Mouse (Mus musculus) heart, embryonic 12.5 days (tissue): ENCODE data around the gene Snx29. TPM values are rescaled to one million over a fixed set of nuclear protein-coding genes. Genes with fewer than 3 reads are reported as not detected.
"Not testable (repeated sequence)": the region's sequence is repeated elsewhere in the genome, so short reads cannot be mapped to it uniquely, and the experiment has no call there.

ENCODE experiments used
- ATAC-seq: fragments of 200-750 bp; cut with Nextera tagmentation; 2 replicates; pipeline ENCODE4 v1.8.0; 2017; ENCODE audit warnings: moderate TSS enrichment, moderate library complexity; ENCODE audit not compliant: insufficient number of reproducible peaks, low FRiP score
- H3K27ac ChIP-seq: fragments of 300-500 bp; sonication (generic); 2 replicates; pipeline ENCODE4 v1.5.1; 2016; ENCODE audit warnings: mild to moderate bottlenecking, moderate library complexity; ENCODE audit not compliant: poor library complexity, severe bottlenecking
- H3K27me3 ChIP-seq: fragments of 300-500 bp; sonication (generic); replicated peaks from 2 replicates; pipeline ENCODE4 v1.6.1; 2016; ENCODE audit warnings: mild to moderate bottlenecking, moderate library complexity
- H3K36me3 ChIP-seq: fragments of 300-500 bp; sonication (generic); 2 replicates; pipeline ENCODE4 v1.6.1; 2016; ENCODE audit warnings: mild to moderate bottlenecking, moderate library complexity
- H3K4me1 ChIP-seq: fragments of 300-500 bp; sonication (generic); replicated peaks from 2 replicates; pipeline ENCODE4 v1.6.1; 2016; ENCODE audit warnings: mild to moderate bottlenecking
- H3K4me2 ChIP-seq: fragments of 300-500 bp; sonication (generic); 2 replicates; pipeline ENCODE4 v1.6.1; 2016; ENCODE audit warnings: mild to moderate bottlenecking, moderate library complexity
- H3K4me3 ChIP-seq: fragments of 300-500 bp; sonication (generic); 2 replicates; pipeline ENCODE4 v1.5.1; 2016; ENCODE audit warnings: mild to moderate bottlenecking
- H3K9ac ChIP-seq: fragments of 300-500 bp; sonication (generic); 2 replicates; pipeline ENCODE4 v1.6.1; 2016; ENCODE audit warnings: mild to moderate bottlenecking, moderate library complexity
- H3K9me3 ChIP-seq: fragments of 300-500 bp; sonication (generic); replicated peaks from 2 replicates; pipeline ENCODE4 v1.6.1; 2016; ENCODE audit warnings: mild to moderate bottlenecking, moderate library complexity
- whole genome bisulfite sequencing: fragments of 180-500 bp; shearing (Covaris S2); methylation state at CpG from one replicate; pipeline ENCODE4 v1.1.7; 2016; 5-methylcytosine and 5-hydroxymethylcytosine counted together
- polyA plus RNA-seq: library from polyadenylated mRNA; unstranded; fragments of >200 nt; fragmentation: Nextera tagmentation; extraction: Ambion mirVana; gene quantifications from 2 replicates; pipeline ENCODE4 v1.2.1, GENCODE M21; 2016

Gene Snx29
- polyA plus RNA-seq, 1 experiment from 2014 or later = 6.7 TPM

GRCm38 (mm10) chr16:11496721-11497120 lies 174.0 kb downstream of the Snx29 start:
- Histone ChIP-seq H3K27me3 (no peaks in the 10 kb centered on the region), H3K36me3 (no peaks in the 10 kb centered on the region), H3K4me3 (no peak overlapping the region), H3K9me3 (no peaks in the 10 kb centered on the region), H3K4me2 (no peak overlapping the region), H3K9ac (no peak overlapping the region), H3K27ac (0 out of 2 replicates have a peak overlapping the region, but pooled peaks have one; percentile 15), H3K4me1 (peaks cover 43% of the 10 kb centered on the region)
- 58% methylated on average over 3 of the region's 3 CpGs for WGBS
- ATAC-seq = no peak

- ATAC-seq = no peak
Measured at GRCm38 (mm10) chr16:11500061-11500460, 177.4 kb downstream of the Snx29 start.

DNA sequence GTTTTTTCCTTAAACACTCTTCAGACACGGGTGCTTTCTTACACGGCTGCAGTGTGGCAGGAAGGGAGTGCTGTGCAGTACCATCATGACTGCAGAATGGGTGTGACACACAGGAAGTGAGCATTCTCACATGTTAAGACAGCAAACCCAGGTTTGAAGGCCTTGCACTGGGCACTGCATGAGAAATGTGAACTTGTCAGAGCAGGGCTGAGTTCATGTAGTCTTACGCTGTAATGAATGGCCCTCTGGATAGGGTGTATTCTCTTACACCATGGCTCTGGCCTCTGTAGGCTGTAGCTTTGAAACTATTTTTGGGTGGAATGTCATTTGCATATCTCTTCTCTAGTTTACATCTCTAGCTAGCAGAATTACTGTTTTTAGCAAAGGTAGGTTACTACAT lies 178.4 kb downstream of the Snx29 start:
- H3K27me3 ChIP-seq = no peaks in the 10 kb centered on the region
- no peaks in the 10 kb centered on the region for H3K36me3 ChIP-seq
- H3K9me3 ChIP-seq = no peaks in the 10 kb centered on the region
- 45% methylated on average over 3 of the region's 3 CpGs for WGBS
- peaks cover 65% of the 10 kb centered on the region for H3K4me1 ChIP-seq
- peak overlapping the region; percentile 68 for H3K27ac ChIP-seq
- H3K9ac ChIP-seq = no peak overlapping the region
- H3K4me3 ChIP-seq = no peak overlapping the region
- no peak for ATAC-seq
- no peak overlapping the region for H3K4me2 ChIP-seq

More at GRCm38 (mm10) chr16:11500061-11500460, 177.4 kb downstream of the Snx29 start:
- 55% methylated on average over 4 of the region's 4 CpGs for WGBS
- Histone ChIP-seq H3K27me3 (no peaks in the 10 kb centered on the region), H3K9me3 (no peaks in the 10 kb centered on the region), H3K4me3 (no peak overlapping the region), H3K4me2 (no peak overlapping the region), H3K4me1 (peaks cover 60% of the 10 kb centered on the region), H3K36me3 (no peaks in the 10 kb centered on the region), H3K9ac (no peak overlapping the region), H3K27ac (peak overlapping the region; percentile 10)

DNA sequence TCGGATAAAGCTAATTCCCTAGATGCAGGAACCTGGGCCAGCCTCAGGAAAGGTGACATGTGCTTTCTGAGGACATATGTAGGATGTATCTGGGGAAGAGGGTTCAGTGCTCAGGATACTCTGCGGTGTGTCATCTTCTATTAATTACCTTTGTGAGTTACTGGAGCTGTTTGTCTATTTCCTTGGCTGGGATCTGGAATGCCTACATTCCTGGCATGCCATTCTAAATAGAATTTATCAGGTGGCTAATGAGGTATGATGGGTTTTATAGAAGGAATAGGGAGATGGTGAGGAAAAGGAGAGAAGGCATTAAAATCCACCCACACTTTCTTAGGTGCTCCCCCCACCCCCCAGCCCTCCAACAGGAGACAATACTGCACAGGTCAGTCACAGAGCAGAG lies 178.9 kb downstream of the Snx29 start:
- peak overlapping the region; percentile 68 for H3K27ac ChIP-seq
- WGBS = 60% methylated on average over 2 of the region's 2 CpGs
- H3K27me3 ChIP-seq = no peaks in the 10 kb centered on the region
- no peak for ATAC-seq
- H3K4me3 ChIP-seq = no peak overlapping the region
- no peaks in the 10 kb centered on the region for H3K36me3 ChIP-seq
- no peaks in the 10 kb centered on the region for H3K9me3 ChIP-seq
- H3K9ac ChIP-seq = no peak overlapping the region
- no peak overlapping the region for H3K4me2 ChIP-seq
- H3K4me1 ChIP-seq = peaks cover 65% of the 10 kb centered on the region

GRCm38 (mm10) chr16:11504666-11505491 lies 182.2 kb downstream of the Snx29 start:
- H3K27me3 ChIP-seq = no peaks in the 10 kb centered on the region
- no peaks in the 10 kb centered on the region for H3K36me3 ChIP-seq
- 91% methylated on average over 2 of the region's 2 CpGs for WGBS
- H3K4me3 ChIP-seq = no peak overlapping the region
- H3K9ac ChIP-seq = no peak overlapping the region
- H3K4me1 ChIP-seq = peaks cover 36% of the 10 kb centered on the region
- H3K27ac ChIP-seq = no peak overlapping the region
- ATAC-seq = no peak
- H3K9me3 ChIP-seq = no peaks in the 10 kb centered on the region
- H3K4me2 ChIP-seq = no peak overlapping the region

DNA sequence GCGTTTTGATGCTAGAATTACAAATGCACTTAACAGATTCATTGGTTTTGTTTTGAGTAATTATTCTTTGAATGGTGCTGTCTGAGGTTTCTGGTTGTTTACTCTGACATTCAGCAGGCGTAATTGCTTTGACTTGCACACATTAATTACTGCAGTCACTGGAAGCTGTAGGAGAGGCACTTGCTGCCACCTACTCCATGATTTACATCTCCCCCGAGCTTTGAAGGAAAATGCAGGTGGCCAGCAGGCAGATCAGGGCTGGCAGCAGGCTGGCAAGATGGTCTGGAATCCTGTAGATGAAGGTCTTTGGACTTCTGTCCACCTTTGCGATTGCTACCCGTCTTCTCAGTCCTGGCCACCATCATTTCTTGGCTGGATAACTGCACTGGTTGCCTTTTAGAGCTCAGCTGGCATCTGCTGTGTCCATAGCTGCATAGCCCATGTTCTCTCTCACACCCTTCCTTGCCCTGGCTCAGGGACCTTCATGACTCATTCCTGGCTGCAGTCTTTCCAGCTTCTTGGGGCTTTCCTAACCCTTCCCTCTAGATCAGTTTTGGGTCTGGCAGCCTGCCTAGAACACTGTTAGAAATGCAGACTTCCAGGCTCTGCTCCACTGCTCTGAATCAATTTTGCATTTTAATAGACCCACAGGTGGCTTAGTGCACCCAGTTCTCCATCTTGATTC lies 182.9 kb downstream of the Snx29 start:
- Histone ChIP-seq H3K27me3 (no peaks in the 10 kb centered on the region), H3K27ac (no peak overlapping the region), H3K4me2 (no peak overlapping the region), H3K9ac (no peak overlapping the region), H3K4me3 (no peak overlapping the region), H3K36me3 (no peaks in the 10 kb centered on the region), H3K4me1 (peaks cover 31% of the 10 kb centered on the region), H3K9me3 (no peaks in the 10 kb centered on the region)
- no peak for ATAC-seq
- WGBS = 77% methylated on average over 5 of the region's 5 CpGs

DNA sequence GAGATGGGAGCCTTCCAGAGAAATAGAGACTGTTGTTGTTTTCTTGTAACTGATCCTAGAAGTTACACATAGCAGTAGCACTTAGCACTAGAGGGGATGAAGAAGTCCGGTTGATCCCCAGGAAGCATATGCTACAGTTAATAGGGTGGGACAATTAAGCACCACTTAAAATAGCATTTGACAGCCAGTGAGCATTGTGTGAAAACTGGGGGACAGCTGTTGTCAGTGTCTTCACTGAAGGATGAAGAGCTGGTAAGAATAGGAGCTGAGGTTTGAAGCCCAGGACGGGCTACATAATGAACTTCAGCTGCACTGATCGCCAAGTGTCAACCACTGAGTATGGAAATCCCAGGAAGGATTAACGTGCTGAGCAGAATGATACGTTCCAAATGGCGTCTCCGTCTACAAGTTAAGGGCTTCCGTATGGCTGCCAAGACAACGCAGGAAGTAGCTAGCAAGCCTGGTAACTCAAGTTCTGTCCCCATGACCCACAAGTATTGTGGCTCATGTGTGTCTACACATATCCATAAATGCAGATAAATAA lies 184.6 kb downstream of the Snx29 start:
- ATAC-seq = no peak
- Histone ChIP-seq H3K36me3 (no peaks in the 10 kb centered on the region), H3K27ac (no peak overlapping the region), H3K9ac (no peak overlapping the region), H3K27me3 (no peaks in the 10 kb centered on the region), H3K4me2 (no peak overlapping the region), H3K9me3 (no peaks in the 10 kb centered on the region), H3K4me3 (no peak overlapping the region), H3K4me1 (peaks cover 17% of the 10 kb centered on the region)
- 77% methylated on average over 9 of the region's 9 CpGs for WGBS

DNA sequence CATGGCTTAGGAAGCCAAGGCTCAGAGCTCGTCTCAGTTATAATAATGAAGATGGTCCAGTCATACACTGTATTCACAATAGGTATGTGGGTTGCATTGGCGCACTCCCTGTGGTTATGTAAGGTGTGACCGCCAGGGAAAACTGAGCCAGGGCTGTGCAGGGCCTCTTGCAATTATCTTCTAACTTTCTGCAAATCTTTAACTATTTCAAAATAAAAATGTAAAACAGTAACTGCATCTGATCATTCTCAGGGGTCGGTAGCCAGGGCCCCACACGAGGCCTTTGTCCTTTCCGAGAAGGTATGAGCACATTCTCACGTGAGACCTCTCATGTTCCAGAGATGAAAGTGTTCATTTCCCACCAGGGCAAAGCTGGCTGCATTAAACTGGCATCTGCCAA lies 185.6 kb downstream of the Snx29 start:
- no peak for ATAC-seq
- peaks cover 14% of the 10 kb centered on the region; the same call in 1 of the 2 replicates for H3K4me1 ChIP-seq
- H3K27ac ChIP-seq = no peak overlapping the region
- H3K27me3 ChIP-seq = no peaks in the 10 kb centered on the region
- H3K36me3 ChIP-seq = no peaks in the 10 kb centered on the region
- 88% methylated on average over 7 of the region's 7 CpGs for WGBS
- no peak overlapping the region for H3K4me3 ChIP-seq
- no peaks in the 10 kb centered on the region for H3K9me3 ChIP-seq
- H3K4me2 ChIP-seq = no peak overlapping the region
- no peak overlapping the region for H3K9ac ChIP-seq

DNA sequence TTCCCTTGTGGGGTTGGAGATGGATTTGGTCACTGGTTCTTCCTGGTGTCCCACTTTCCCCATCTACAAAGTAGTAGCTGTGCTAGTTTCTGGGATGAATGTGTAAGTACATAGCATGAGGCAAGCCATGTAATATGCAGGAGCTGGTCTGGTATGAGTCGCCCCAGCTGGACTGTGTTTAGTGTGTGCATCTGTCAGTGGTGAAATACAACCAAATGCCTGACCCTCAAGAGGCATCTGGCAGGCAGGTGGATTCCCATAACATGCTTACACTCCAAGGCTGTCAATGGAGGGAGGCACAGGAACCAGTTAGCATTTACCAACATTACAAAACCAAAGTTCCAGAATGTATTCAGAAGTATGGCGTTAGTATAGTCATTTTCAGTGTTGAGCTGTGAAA lies 187.7 kb downstream of the Snx29 start:
- no peak for ATAC-seq
- no peaks in the 10 kb centered on the region for H3K27me3 ChIP-seq
- WGBS = 90% methylated on average over 2 of the region's 2 CpGs

DNA sequence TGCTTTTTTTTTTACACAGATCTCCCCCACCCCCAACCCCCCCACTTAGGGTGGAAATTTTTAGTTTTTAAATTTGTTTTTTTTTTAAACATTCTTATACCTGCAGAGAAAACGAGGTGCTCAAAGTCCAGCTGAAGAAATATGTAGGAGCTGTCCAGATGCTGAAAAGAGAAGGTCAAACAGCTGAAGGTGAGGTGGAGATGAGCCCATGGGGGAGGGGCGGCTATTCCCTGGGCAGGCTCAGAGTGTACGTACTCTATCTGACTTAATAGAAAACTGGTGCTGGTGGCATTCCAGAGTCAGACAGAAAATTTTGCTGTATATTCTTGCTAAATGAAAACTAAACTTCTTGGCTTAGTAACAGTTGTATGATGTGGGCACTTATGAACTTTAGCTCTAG lies 188.1 kb downstream of the Snx29 start:
- H3K4me1 ChIP-seq = 0 out of 2 replicates have a peak, but pooled peaks cover under 1% of the 10 kb centered on the region
- no peak for ATAC-seq
- 44% methylated on average over 3 of the region's 3 CpGs for WGBS

More for the DNA sequence above, 187.7 kb downstream of the Snx29 start:
- Histone ChIP-seq H3K9me3 (no peaks in the 10 kb centered on the region), H3K9ac (no peak overlapping the region), H3K27ac (no peak overlapping the region), H3K4me3 (no peak overlapping the region), H3K4me2 (no peak overlapping the region), H3K36me3 (no peaks in the 10 kb centered on the region), H3K4me1 (0 out of 2 replicates have a peak, but pooled peaks cover 5% of the 10 kb centered on the region)

GRCm38 (mm10) chr16:11511696-11512095 lies 189.0 kb downstream of the Snx29 start:
- H3K9me3 ChIP-seq, H3K4me1 ChIP-seq, H3K27me3 ChIP-seq, H3K27ac ChIP-seq, H3K9ac ChIP-seq, H3K4me3 ChIP-seq, H3K4me2 ChIP-seq, ATAC-seq, H3K36me3 ChIP-seq: not testable (repeated sequence)
- WGBS = 48% methylated on average over 7 of the region's 7 CpGs

More for the DNA sequence above, 188.1 kb downstream of the Snx29 start:
- no peak overlapping the region for H3K9ac ChIP-seq
- no peak overlapping the region for H3K4me3 ChIP-seq
- H3K36me3 ChIP-seq = no peaks in the 10 kb centered on the region
- H3K27me3 ChIP-seq = no peaks in the 10 kb centered on the region
- H3K4me2 ChIP-seq = no peak overlapping the region
- H3K27ac ChIP-seq = no peak overlapping the region
- no peaks in the 10 kb centered on the region for H3K9me3 ChIP-seq
